Mouse (Mus musculus) neural tube, embryonic 15.5 days (tissue): ENCODE measurements around the gene Ensa. TPM values are rescaled to one million over a fixed set of nuclear protein-coding genes. Genes with fewer than 3 reads are reported as not detected.

ENCODE experiments used
- ATAC-seq: fragments of 200-750 bp; cut with Nextera tagmentation; 2 replicates; pipeline ENCODE4 v1.8.0; 2017; ENCODE audit warnings: mild to moderate bottlenecking, moderate TSS enrichment, moderate library complexity; ENCODE audit not compliant: low FRiP score
- H3K27ac ChIP-seq: fragments of 300-500 bp; sonication (generic); replicated peaks from 2 replicates; pipeline ENCODE4 v1.5.1; 2015; ENCODE audit warnings: mild to moderate bottlenecking, inconsistent platforms
- H3K27me3 ChIP-seq: fragments of 300-500 bp; sonication (generic); replicated peaks from 2 replicates; pipeline ENCODE4 v1.6.1; 2015; ENCODE audit warnings: inconsistent platforms
- H3K36me3 ChIP-seq: fragments of 300-500 bp; sonication (generic); 2 replicates; pipeline ENCODE4 v1.6.1; 2015; ENCODE audit warnings: inconsistent platforms
- H3K4me1 ChIP-seq: fragments of 300-500 bp; sonication (generic); 2 replicates; pipeline ENCODE4 v1.6.1; 2015; ENCODE audit warnings: inconsistent platforms
- H3K4me2 ChIP-seq: fragments of 300-500 bp; sonication (generic); 2 replicates; pipeline ENCODE4 v1.6.1; 2015; ENCODE audit warnings: inconsistent platforms, mild to moderate bottlenecking, moderate library complexity
- H3K4me3 ChIP-seq: fragments of 300-500 bp; sonication (generic); replicated peaks from 2 replicates; pipeline ENCODE4 v1.5.1; 2015; ENCODE audit warnings: mild to moderate bottlenecking, inconsistent platforms
- H3K9ac ChIP-seq: fragments of 300-500 bp; sonication (generic); replicated peaks from 2 replicates; pipeline ENCODE4 v1.6.1; 2015; ENCODE audit warnings: mild to moderate bottlenecking, inconsistent platforms
- H3K9me3 ChIP-seq: fragments of 300-500 bp; sonication (generic); replicated peaks from 2 replicates; pipeline ENCODE4 v1.6.1; 2016; ENCODE audit warnings: inconsistent platforms
- WGBS: fragments of 180-500 bp; shearing (Covaris S2); methylation state at CpG from one replicate; pipeline ENCODE4 v1.1.7; 2015; ENCODE audit warnings: mixed read lengths; 5-methylcytosine and 5-hydroxymethylcytosine counted together
- polyA plus RNA-seq: library from polyadenylated mRNA; unstranded; fragments of >200 nt; fragmentation: Nextera tagmentation; extraction: Ambion mirVana; gene quantifications from 2 replicates; pipeline ENCODE4 v1.2.1, GENCODE M21; 2015

The Ensa gene
- polyA plus RNA-seq, 1 experiment from 2014 or later = 109 TPM

DNA sequence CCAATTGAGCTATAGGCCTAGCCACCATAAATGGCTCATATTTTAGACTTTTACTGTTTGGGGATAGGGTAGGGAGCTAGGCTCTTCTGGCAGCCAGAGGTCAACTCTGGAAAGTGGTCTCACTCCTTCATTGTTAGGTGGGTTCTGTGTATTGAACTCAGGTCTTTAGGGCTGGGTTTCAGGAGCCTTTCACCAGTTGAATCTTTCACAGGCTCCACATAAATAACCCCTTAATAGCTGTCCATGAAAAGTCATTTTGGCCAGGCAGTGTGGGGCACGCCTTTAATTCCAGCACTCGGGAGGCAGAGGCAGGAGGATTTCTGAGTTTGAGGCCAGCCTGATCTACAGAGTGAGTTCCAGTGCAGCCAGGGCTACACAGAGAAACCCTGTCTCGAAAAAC is 32.9 kb downstream of the Ensa start:
- 87% methylated on average over 3 of the region's 3 CpGs for WGBS
- H3K36me3 ChIP-seq = peaks cover 10% of the 10 kb centered on the region
- ATAC-seq = no peak
- no peak overlapping the region for H3K9ac ChIP-seq
- no peaks in the 10 kb centered on the region for H3K9me3 ChIP-seq
- peak overlapping the region; percentile 92 for H3K4me3 ChIP-seq
- peaks cover 33% of the 10 kb centered on the region for H3K4me1 ChIP-seq
- H3K27ac ChIP-seq = peak overlapping the region; percentile 99
- peak overlapping the region; percentile 67 for H3K4me2 ChIP-seq
- H3K27me3 ChIP-seq = no peaks in the 10 kb centered on the region

DNA sequence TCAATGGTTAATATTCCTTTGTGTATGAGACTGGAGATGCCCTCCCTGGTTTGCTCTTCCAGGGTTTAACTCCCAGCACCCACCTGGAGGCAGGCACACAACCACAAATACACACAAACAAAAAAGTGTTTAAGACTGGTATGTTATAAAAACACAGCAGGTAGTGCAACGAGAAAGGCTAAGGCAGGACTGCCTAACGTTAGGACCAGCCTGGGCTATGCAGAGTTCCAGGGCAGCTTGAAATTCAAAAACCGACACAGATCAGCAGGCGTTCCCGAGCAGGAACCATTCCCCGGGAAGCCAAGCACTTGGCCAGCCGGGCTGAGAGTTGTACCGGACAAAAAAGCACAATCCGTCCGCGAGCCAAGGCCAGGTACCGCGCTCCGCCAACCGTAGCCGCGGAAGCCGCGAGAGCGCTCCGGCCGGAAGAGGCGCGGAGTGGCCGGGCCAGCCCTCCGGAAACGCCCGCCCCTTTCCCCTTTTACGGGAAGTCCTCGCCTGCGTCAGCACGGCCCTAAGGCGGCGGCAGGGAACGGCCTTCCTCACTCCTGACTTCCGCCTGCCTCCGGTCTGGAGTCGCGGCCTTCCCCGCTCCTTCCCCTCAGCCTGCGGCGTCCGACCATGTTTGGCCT is 33.6 kb downstream of the Ensa start, which contains the start of gene Mcl1:
Gene Mcl1 (plus strand): TSS at position 553 of the 632 bp plus-strand sequence.
- Histone ChIP-seq H3K9ac (peak within 1 kb of the TSS; percentile 98), H3K4me1 (peaks cover 38% of the 10 kb centered on the region), H3K4me2 (peak within 1 kb of the TSS; percentile 84), H3K27me3 (no peaks in the 10 kb centered on the region), H3K27ac (peak within 1 kb of the TSS; percentile 99), H3K4me3 (peak within 1 kb of the TSS; percentile 92), H3K36me3 (peaks cover 14% of the 10 kb centered on the region), H3K9me3 (no peaks in the 10 kb centered on the region)
- WGBS = 3% methylated on average over 39 of the region's 43 CpGs
- ATAC-seq = peak; percentile 98

DNA sequence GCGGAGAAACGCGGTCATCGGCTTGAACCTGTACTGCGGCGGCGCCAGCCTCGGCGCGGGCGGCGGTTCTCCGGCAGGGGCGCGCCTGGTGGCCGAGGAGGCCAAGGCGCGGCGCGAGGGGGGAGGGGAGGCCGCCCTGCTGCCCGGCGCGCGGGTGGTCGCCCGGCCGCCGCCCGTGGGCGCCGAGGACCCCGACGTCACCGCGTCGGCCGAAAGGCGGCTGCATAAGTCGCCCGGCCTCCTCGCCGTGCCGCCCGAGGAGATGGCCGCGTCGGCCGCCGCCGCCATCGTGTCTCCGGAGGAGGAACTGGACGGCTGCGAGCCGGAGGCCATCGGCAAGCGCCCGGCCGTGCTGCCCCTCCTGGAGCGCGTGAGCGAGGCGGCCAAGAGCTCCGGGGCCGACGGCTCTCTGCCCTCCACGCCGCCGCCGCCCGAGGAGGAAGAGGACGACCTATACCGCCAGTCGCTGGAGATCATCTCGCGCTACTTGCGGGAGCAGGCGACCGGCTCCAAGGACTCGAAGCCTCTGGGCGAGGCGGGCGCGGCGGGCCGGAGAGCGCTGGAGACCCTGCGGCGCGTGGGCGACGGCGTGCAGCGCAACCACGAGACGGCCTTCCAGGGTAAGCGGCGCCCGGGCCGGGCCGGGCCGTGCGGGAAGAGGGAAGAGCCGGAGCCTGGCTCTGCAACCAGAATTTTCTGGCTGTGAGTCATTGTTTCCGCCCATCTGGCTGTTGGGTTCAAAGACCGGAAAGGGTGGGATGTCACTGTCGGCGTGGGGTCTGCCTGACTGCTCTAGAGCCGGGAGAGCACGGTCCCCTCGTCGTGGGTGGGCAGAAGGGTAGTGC is 34.3 kb downstream of the Ensa start:
- under 1% methylated on average over 97 of the region's 113 CpGs for WGBS
- H3K9ac ChIP-seq = peak overlapping the region; percentile 98
- H3K4me2 ChIP-seq = peak overlapping the region; percentile 84
- ATAC-seq = peak; percentile 77
- no peaks in the 10 kb centered on the region for H3K9me3 ChIP-seq
- peak overlapping the region; percentile 92 for H3K4me3 ChIP-seq
- H3K4me1 ChIP-seq = peaks cover 45% of the 10 kb centered on the region
- peak overlapping the region; percentile 99 for H3K27ac ChIP-seq
- H3K36me3 ChIP-seq = peaks cover 21% of the 10 kb centered on the region
- H3K27me3 ChIP-seq = no peaks in the 10 kb centered on the region

DNA sequence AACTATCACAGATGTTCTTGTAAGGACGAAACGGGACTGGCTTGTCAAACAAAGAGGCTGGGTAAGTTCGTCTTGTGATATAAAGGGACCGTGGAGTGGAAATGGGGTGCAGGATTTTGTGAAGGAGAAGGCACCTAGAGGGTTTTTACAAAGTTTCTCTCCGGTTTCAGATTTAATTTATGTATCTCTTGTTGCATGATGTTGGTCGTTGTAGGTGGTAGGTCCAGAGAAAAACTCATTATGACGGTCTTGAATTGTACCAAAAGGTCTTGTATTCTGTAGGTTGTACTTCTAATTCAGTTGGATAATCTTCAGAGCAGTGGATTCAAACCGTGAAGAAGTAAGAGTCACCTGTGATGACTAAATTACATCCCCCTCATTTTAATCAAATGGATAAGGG is 35.2 kb downstream of the Ensa start:
- Histone ChIP-seq H3K4me1 (peaks cover 53% of the 10 kb centered on the region), H3K36me3 (peaks cover 28% of the 10 kb centered on the region), H3K27me3 (no peaks in the 10 kb centered on the region), H3K4me2 (peak overlapping the region; percentile 84), H3K4me3 (peak overlapping the region; percentile 92), H3K27ac (peak overlapping the region; percentile 99), H3K9me3 (no peaks in the 10 kb centered on the region), H3K9ac (peak overlapping the region; percentile 98)
- ATAC-seq = no peak
- 3% methylated on average over 8 of the region's 8 CpGs for WGBS

DNA sequence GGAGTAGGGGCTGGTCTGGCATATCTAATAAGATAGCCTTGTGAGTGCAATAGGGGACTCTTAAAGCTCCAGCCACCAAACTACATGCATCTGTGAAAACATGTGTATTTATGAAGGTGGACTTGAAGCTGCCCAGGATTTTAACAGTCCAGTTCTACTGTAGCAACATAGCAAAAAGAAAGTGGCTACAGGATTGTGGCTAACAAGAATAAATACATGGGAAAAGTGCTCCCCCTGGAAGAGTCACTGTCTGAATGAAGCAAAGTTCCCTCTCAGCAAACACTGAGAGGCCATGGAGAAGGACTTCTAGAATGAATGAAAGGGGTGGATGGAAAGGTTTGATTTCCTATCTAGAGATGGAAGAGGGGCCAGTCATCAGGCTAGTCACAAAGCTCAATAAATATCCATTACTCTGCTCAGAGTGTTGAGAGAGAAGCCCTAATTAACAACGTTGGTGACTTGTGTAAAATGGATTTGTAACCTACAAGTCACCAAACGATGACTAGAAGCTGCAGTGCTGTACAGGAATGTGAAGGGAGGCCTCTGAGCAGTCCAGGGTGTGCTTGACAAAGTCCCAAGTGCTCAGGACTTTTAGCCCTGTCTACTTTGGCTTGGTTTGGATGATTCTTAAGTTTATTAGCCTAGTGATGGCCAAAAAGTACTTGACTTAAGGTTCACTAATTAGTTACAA is 36.1 kb downstream of the Ensa start:
- WGBS = 44% methylated on average over 2 of the region's 2 CpGs
- H3K36me3 ChIP-seq = peaks cover 29% of the 10 kb centered on the region
- H3K9me3 ChIP-seq = no peaks in the 10 kb centered on the region
- peak overlapping the region; percentile 98 for H3K9ac ChIP-seq
- H3K4me1 ChIP-seq = peaks cover 57% of the 10 kb centered on the region
- H3K4me3 ChIP-seq = peak overlapping the region; percentile 92
- peak overlapping the region; percentile 99; the same call in 1 of the 2 replicates for H3K27ac ChIP-seq
- no peaks in the 10 kb centered on the region for H3K27me3 ChIP-seq
- H3K4me2 ChIP-seq = peak overlapping the region; percentile 84
- no peak for ATAC-seq

DNA sequence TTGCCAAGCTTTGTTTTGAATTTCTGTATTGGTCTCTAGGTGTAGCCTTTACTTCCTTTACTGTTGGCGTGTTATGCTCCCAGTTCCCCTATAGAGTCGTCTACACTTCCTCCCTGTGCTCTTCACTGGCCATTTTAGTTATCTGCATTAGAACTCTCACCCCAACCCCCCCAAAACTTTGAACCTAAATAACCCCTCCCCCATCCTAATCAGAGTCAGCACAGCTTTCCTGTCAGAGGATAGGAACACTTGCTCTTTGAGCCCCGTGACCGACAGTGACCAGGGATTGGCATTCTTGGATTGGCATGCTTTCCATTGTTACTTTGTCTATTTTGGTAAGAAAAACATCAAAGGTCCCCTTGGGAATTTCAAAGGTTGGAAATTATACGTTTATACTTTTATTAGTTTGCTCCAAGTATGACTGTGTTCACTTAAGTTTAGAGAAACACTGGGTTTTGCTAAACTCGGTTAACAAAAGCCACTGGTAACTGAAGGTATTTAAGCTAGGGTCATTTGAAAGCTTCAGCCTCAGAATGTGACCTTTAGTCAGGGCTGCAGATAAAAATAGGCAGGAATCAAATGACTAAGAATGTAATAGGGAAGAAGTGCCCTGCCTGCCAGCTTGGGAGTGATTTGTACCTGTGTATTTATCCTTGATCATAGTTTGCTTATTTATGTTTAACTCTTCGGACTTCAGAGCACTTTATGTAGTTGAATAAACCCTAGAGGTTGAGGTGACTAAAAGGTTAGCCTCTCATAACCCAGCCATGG is 37.3 kb downstream of the Ensa start:
- H3K9ac ChIP-seq = 0 out of 2 replicates have a peak overlapping the region, but pooled peaks have one; percentile 20
- peak overlapping the region; percentile 84 for H3K4me2 ChIP-seq
- no peaks in the 10 kb centered on the region for H3K27me3 ChIP-seq
- H3K9me3 ChIP-seq = no peaks in the 10 kb centered on the region
- peaks cover 67% of the 10 kb centered on the region for H3K4me1 ChIP-seq
- WGBS = 68% methylated on average over 7 of the region's 7 CpGs
- peaks cover 29% of the 10 kb centered on the region for H3K36me3 ChIP-seq
- H3K27ac ChIP-seq = no peak overlapping the region
- peak overlapping the region; percentile 3; the same call in 1 of the 2 replicates for H3K4me3 ChIP-seq
- ATAC-seq = no peak

DNA sequence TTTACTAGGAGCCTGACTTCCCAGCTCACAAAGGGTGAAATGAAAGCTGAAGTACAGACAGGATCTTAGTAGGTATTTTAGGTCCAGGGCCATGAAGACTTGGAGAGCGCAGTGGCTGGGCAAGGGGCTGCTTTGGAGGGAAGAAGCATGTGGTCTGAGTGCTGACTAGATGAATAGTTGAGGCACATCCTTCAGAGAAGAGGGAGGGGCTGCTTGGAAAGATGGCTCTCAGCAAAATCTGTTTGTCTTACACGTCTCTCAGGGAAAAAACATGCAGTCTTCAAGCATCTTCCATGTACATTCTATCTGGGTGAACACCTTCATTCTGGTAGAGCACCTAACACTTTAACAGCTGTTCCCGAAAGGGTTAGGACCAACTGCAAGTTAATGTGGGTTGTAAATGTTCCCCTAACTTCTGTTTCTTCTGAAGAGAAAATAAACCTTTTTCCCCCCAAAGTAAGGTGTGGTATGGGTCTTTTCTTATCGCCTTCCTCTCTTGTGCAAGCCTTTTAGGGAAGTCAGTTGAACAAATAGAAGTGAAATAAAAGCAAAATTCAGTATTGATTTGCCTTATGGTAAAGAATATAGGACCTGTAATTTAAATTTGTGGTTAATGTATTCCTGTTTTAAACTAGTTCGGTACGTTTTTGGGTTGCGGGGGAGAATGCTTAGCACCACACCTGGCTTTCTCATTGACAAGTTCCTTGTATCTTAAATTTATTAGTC is 38.1 kb downstream of the Ensa start:
- WGBS = 78% methylated on average over 7 of the region's 7 CpGs
- peaks cover 29% of the 10 kb centered on the region for H3K36me3 ChIP-seq

DNA sequence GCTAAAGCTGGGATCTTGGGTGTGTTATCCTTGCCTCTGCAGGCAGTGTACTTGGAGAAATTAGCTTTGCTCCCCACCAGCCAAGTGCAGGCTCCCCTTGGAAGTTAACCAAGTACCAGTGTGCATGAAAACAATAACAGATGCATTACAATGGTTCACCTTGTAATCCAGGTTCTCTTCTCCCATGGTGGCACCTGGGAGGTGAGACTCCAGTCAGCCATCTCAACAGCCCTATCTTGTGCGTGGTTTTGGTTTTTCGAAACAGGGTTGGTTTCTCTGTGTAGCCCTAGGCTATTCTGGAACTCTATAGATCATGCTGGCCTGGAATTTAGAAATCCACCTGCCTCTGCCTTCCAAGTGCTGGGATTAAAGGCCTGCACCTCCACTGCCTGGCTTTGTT is 38.7 kb downstream of the Ensa start:
- H3K4me2 ChIP-seq = no peak overlapping the region
- H3K27ac ChIP-seq = no peak overlapping the region
- H3K9ac ChIP-seq = no peak overlapping the region
- ATAC-seq = no peak
- no peaks in the 10 kb centered on the region for H3K27me3 ChIP-seq
- H3K36me3 ChIP-seq = peaks cover 29% of the 10 kb centered on the region
- no peaks in the 10 kb centered on the region for H3K9me3 ChIP-seq
- WGBS = 78% methylated on average over 2 of the region's 2 CpGs
- no peak overlapping the region for H3K4me3 ChIP-seq
- H3K4me1 ChIP-seq = peaks cover 70% of the 10 kb centered on the region

More for the DNA sequence above, 38.1 kb downstream of the Ensa start:
- Histone ChIP-seq H3K9me3 (no peaks in the 10 kb centered on the region), H3K4me2 (0 out of 2 replicates have a peak overlapping the region, but pooled peaks have one; percentile 84), H3K27ac (no peak overlapping the region), H3K4me3 (0 out of 2 replicates have a peak overlapping the region, but pooled peaks have one; percentile 3), H3K4me1 (peaks cover 70% of the 10 kb centered on the region), H3K27me3 (no peaks in the 10 kb centered on the region), H3K9ac (0 out of 2 replicates have a peak overlapping the region, but pooled peaks have one; percentile 20)
- ATAC-seq = no peak

DNA sequence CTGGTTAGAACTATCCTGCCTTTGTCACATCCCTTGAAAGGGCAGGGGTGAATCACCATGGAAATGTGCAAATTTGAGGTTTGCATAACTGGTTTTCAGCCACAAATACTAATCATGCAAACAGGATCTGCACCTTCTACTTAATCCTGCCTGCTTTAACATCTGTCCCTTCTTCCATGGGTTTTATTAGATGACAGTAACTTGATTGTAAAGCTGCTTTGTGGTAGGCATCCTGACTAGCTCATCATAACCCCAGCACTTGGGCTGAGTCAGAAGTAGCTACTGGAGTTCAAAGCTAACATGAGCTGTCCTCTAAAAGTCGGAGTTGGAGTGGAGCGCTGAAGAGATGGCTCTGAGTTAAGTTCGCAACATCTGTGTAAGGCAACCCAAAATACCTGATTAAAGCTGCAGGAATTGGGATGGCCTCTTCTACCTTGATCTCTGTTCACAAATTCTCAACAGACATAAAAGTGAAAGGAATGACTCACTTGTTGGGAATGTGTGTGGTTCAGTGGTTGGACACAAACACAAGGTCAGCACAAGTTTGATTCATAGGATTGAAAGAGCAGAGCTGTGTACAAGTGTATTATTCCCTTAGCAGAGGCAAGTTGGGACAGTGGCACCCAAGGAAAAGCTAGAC is 39.3 kb downstream of the Ensa start:
- no peak for ATAC-seq

DNA sequence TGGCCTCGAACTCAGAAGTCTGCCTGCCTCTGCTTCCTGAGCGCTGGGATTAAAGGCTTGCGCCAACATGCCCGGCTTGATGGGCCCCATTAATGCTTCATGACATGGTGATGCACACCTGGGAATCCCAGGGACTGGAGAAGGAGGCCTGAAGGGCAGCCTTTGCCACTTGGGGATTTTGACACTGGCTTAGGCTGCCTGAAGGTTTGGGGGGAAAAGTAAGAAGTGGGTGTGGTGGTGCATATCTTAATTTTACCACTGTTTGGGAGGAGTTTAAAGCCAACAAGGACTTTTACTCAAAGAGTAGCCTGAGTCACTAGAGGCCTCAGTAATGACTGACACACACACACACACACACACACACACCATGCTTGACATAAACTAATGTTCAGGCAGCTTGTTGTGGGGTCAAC is 40.2 kb downstream of the Ensa start:
- Histone ChIP-seq H3K27ac (no peak overlapping the region), H3K27me3 (no peaks in the 10 kb centered on the region), H3K4me2 (no peak overlapping the region), H3K9ac (no peak overlapping the region), H3K4me3 (no peak overlapping the region), H3K9me3 (no peaks in the 10 kb centered on the region), H3K4me1 (peaks cover 72% of the 10 kb centered on the region), H3K36me3 (peaks cover 29% of the 10 kb centered on the region)
- WGBS = 81% methylated on average over 4 of the region's 4 CpGs
- no peak for ATAC-seq

More for the DNA sequence above, 39.3 kb downstream of the Ensa start:
- H3K9ac ChIP-seq = no peak overlapping the region
- no peak overlapping the region for H3K27ac ChIP-seq
- WGBS = 93% methylated on average over 3 of the region's 3 CpGs
- H3K4me1 ChIP-seq = peaks cover 72% of the 10 kb centered on the region
- peaks cover 29% of the 10 kb centered on the region for H3K36me3 ChIP-seq
- H3K9me3 ChIP-seq = no peaks in the 10 kb centered on the region
- no peak overlapping the region for H3K4me3 ChIP-seq
- no peak overlapping the region for H3K4me2 ChIP-seq
- H3K27me3 ChIP-seq = no peaks in the 10 kb centered on the region
